Comparison of ENCODE assay signal across 21 mouse cellular contexts in the genomic region with DNA sequence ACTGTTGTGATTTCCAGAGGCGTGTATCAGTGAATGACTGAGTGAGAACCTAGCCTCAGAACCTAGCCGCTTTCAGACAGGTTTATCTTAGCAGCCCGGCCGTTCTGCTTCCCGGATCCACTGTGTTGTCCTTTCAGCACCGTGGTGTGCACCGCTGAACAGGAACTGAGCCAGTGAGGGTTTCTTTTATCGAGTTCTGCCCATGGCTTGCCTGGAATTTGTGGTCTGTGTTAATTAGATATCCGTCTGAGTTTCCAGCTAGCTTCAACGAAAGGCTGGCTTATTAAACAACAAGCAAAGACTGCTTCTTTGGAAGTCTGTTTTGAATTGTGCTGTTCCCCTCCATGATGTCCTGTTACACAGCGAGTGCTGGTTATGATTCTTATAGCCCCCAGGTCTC.
DNase-seq lines count a peak whose midpoint lies in the region; ATAC-seq and TF ChIP-seq lines count a peak whose summit lies in the region.
"Had no signal": no experiment of that assay in that cellular context is flagged by ENCODE, and none has a peak within 500 bp of the region (broad histone marks: within the 10 kb centered on the region; RNA-seq: fewer than 3 reads in every experiment).

No protein-coding gene starts in this region.

- peaks cover 25% of the 10 kb centered on the region for H3K4me1 ChIP-seq in heart, embryonic 12.5 days (replicated peaks)
- peaks cover 67% of the 10 kb centered on the region for H3K4me1 ChIP-seq in limb, embryonic 12.5 days (replicated peaks)
- H3K4me1 ChIP-seq: liver, embryonic 15.5 days had no signal

- no peak overlapping the region for H3K4me3 ChIP-seq in heart, embryonic 12.5 days
- no peak overlapping the region for H3K4me3 ChIP-seq in limb, embryonic 12.5 days (replicated peaks)
- H3K4me3 ChIP-seq: heart, embryonic 13.5 days; hindbrain, embryonic 13.5 days; liver, embryonic 15.5 days; myocyte had no signal

- H3K4me2 ChIP-seq in heart, embryonic 12.5 days = no peak overlapping the region
- no peak overlapping the region for H3K4me2 ChIP-seq in limb, embryonic 12.5 days
- H3K4me2 ChIP-seq: heart, embryonic 13.5 days; hindbrain, embryonic 13.5 days; liver, embryonic 15.5 days had no signal

- peaks cover 6% of the 10 kb centered on the region; the same call in 1 of the 2 replicates for H3K27me3 ChIP-seq in heart, embryonic 12.5 days (replicated peaks)
- H3K27me3 ChIP-seq in Patski = peaks cover 7% of the 10 kb centered on the region
- peaks cover 59% of the 10 kb centered on the region for H3K27me3 ChIP-seq in limb, embryonic 12.5 days
- H3K27me3 ChIP-seq: hindbrain, embryonic 13.5 days; liver, embryonic 15.5 days had no signal

- WGBS in heart, embryonic 12.5 days = 31% methylated on average over 11 of the region's 11 CpGs
- WGBS in limb, embryonic 12.5 days = 42% methylated on average over 11 of the region's 11 CpGs

- H3K36me3 ChIP-seq in heart, embryonic 12.5 days = no peaks in the 10 kb centered on the region
- no peaks in the 10 kb centered on the region for H3K36me3 ChIP-seq in limb, embryonic 12.5 days
- H3K36me3 ChIP-seq: heart, embryonic 13.5 days; hindbrain, embryonic 13.5 days; liver, embryonic 15.5 days had no signal

- DNase-seq in heart, postnatal 14 days = no peak
- peak; percentile 30 for DNase-seq in Patski (ENCODE audit: low read depth, low spot score)
- peak; percentile 29 for DNase-seq in brain, embryonic 14.5 days (ENCODE audit: low read depth)
- DNase-seq in thymus, adult 18-20 months = no peak
- DNase-seq: adrenal gland, postnatal 25 days; cerebellum, adult 9-10 months; gastrocnemius, postnatal 10 days; heart, adult 18-20 months; heart, postnatal 36 days; kidney, adult 18-20 months; kidney, postnatal 10 days; layer of hippocampus, postnatal 36 days; liver; lung, postnatal 4 days had no signal

- TF ChIP-seq CTCF in Patski (IDR thresholded peaks at IDR 0.05) = no peak
- TF ChIP-seq CTCF in brain, embryonic 14.5 days (IDR thresholded peaks at IDR 0.05; ENCODE audit: borderline replicate concordance, extremely low read depth, insufficient read depth, insufficient read length) = no peak

- H3K27ac ChIP-seq in heart, embryonic 12.5 days (ENCODE audit: poor library complexity, severe bottlenecking) = no peak overlapping the region; the same call in 1 of the 2 replicates
- peak overlapping the region; percentile 64 for H3K27ac ChIP-seq in limb, embryonic 12.5 days
- H3K27ac ChIP-seq: heart, embryonic 13.5 days; hindbrain, embryonic 13.5 days; liver, embryonic 15.5 days had no signal

- in situ Hi-C loops in Patski (cut with MboI; ENCODE audit: low pct_unique_long_range_greater_than_20kb) = no loop called here

- CTCF ChIA-PET in Patski (lab: Charles Lee) = no interaction called here

- POLR2A ChIA-PET in Patski (lab: Charles Lee) = no interaction called here

- peak; percentile 49; the same call in 1 of the 2 replicates for ATAC-seq in heart, embryonic 12.5 days (ENCODE audit: insufficient number of reproducible peaks, low FRiP score)
- ATAC-seq in Patski = peak; percentile 54
- no peak for ATAC-seq in limb, embryonic 12.5 days (ENCODE audit: insufficient number of reproducible peaks, insufficient read depth, low FRiP score, low TSS enrichment, low read depth)
- ATAC-seq in erythroblast, adult 5-6 weeks (replicated peaks; ENCODE audit: low FRiP score, poor library complexity, severe bottlenecking) = no peak

- intact Hi-C loops in heart, postnatal 14 days (cut with DNase I) = no loop called here

- H3K9ac ChIP-seq in heart, embryonic 12.5 days = no peak overlapping the region
- H3K9ac ChIP-seq in limb, embryonic 12.5 days (replicated peaks) = no peak overlapping the region
- H3K9ac ChIP-seq: heart, embryonic 13.5 days; hindbrain, embryonic 13.5 days; liver, embryonic 15.5 days had no signal

- H3K9me3 ChIP-seq in heart, embryonic 12.5 days (replicated peaks) = no peaks in the 10 kb centered on the region
- H3K9me3 ChIP-seq in limb, embryonic 12.5 days = no peaks in the 10 kb centered on the region
- H3K9me3 ChIP-seq: heart, embryonic 13.5 days; hindbrain, embryonic 13.5 days; liver, embryonic 15.5 days had no signal

- no peak for TF ChIP-seq POLR2A in brain, embryonic 14.5 days (IDR thresholded peaks at IDR 0.05; ENCODE audit: borderline replicate concordance, extremely low read depth, insufficient read depth, insufficient read length, poor library complexity, severe bottlenecking)

Comparison
In these comparisons a context has a peak if more than half of its experiments do, and no peak if none do; other contexts are left out.
1. ATAC-seq: peak in heart, embryonic 12.5 days (single experiment) and Patski (single experiment); none in limb, embryonic 12.5 days (single experiment) and erythroblast, adult 5-6 weeks (single experiment).
2. DNase-seq: peak in Patski (single experiment) and brain, embryonic 14.5 days (single experiment); none in heart, postnatal 14 days (0 of 2) and thymus, adult 18-20 months (0 of 2).